Mouse (Mus musculus) forebrain, embryonic 11.5 days (tissue): ENCODE data around the gene Mterf1a. TPM values are rescaled to one million over a fixed set of nuclear protein-coding genes. Genes with fewer than 3 reads are reported as not detected.
"Not testable (repeated sequence)": the region's sequence is repeated elsewhere in the genome, so short reads cannot be mapped to it uniquely, and the experiment has no call there.

Source experiments
- ATAC-seq: fragments of 200-750 bp; cut with Nextera tagmentation; replicated peaks from 2 replicates; pipeline ENCODE4 v1.8.0; 2017; ENCODE audit warnings: moderate TSS enrichment; ENCODE audit not compliant: low FRiP score
- DNase-seq: peaks from one replicate; pipeline ENCODE4 v3.0.0-alpha.2; 2017; ENCODE audit warnings: low spot score
- H3K27ac ChIP-seq: fragments of 300-500 bp; sonication (generic); 2 replicates; pipeline ENCODE4 v1.5.1; 2014; ENCODE audit warnings: low read depth, low read length
- H3K27me3 ChIP-seq: fragments of 300-500 bp; sonication (generic); 2 replicates; pipeline ENCODE4 v1.6.1; 2014; ENCODE audit warnings: mild to moderate bottlenecking, low read length, mixed read lengths; ENCODE audit not compliant: control insufficient read depth, insufficient read depth
- H3K36me3 ChIP-seq: fragments of 300-500 bp; sonication (generic); 2 replicates; pipeline ENCODE4 v1.6.1; 2014; ENCODE audit warnings: mild to moderate bottlenecking, low read length, moderate library complexity, mixed read lengths; ENCODE audit not compliant: control insufficient read depth, insufficient read depth
- H3K4me1 ChIP-seq: fragments of 300-500 bp; sonication (generic); replicated peaks from 2 replicates; pipeline ENCODE4 v1.6.1; 2014; ENCODE audit warnings: low read length, mixed read lengths; ENCODE audit not compliant: control insufficient read depth, insufficient read depth
- H3K4me2 ChIP-seq: fragments of 300-500 bp; sonication (generic); 2 replicates; pipeline ENCODE4 v1.6.1; 2014; ENCODE audit warnings: low read depth, mild to moderate bottlenecking, low read length, moderate library complexity, mixed read lengths; ENCODE audit not compliant: severe bottlenecking
- H3K4me3 ChIP-seq: fragments of 300-500 bp; sonication (generic); 2 replicates; pipeline ENCODE4 v1.5.1; 2014; ENCODE audit warnings: low read depth, low read length
- H3K9ac ChIP-seq: fragments of 300-500 bp; sonication (generic); 2 replicates; pipeline ENCODE4 v1.6.1; 2014; ENCODE audit warnings: low read length
- H3K9me3 ChIP-seq: fragments of 300-500 bp; sonication (generic); 2 replicates; pipeline ENCODE4 v1.6.1; 2016; ENCODE audit warnings: low read length, mixed read lengths; ENCODE audit not compliant: control insufficient read depth
- WGBS: fragments of 180-500 bp; shearing (Covaris S2); extraction: QIAGEN DNeasy Blood & Tissue Kit; methylation state at CpG from one replicate; pipeline ENCODE4 v1.1.7; 2014; 5-methylcytosine and 5-hydroxymethylcytosine counted together
- polyA plus RNA-seq: library from polyadenylated mRNA; unstranded; fragments of >200 nt; fragmentation: Nextera tagmentation; extraction: Ambion mirVana; gene quantifications from 2 replicates; pipeline ENCODE4 v1.2.1, GENCODE M21; 2014

Mterf1a gene
- polyA plus RNA-seq, 1 experiment from 2014 or later, result 9.7 TPM

- Histone ChIP-seq H3K4me2 (no peak overlapping the region), H3K9ac (no peak overlapping the region), H3K27ac (no peak overlapping the region), H3K9me3 (no peaks in the 10 kb centered on the region), H3K27me3 (no peaks in the 10 kb centered on the region), H3K4me1 (peaks cover 6% of the 10 kb centered on the region), H3K4me3 (no peak overlapping the region), H3K36me3 (no peaks in the 10 kb centered on the region)
- no peak for DNase-seq
- no peak for ATAC-seq
- 89% methylated on average over 3 of the region's 3 CpGs for WGBS
Measured at GRCm38 (mm10) chr5:3931636-3932035, 37.9 kb upstream of the Mterf1a start.

- H3K4me2 ChIP-seq, result no peak overlapping the region
- H3K27me3 ChIP-seq, result no peaks in the 10 kb centered on the region
- no peak for ATAC-seq
- no peak overlapping the region for H3K4me3 ChIP-seq
- WGBS, result 72% methylated on average over 5 of the region's 5 CpGs
- no peaks in the 10 kb centered on the region for H3K36me3 ChIP-seq
- H3K9ac ChIP-seq, result no peak overlapping the region
- H3K4me1 ChIP-seq, result peaks cover 6% of the 10 kb centered on the region
- no peaks in the 10 kb centered on the region for H3K9me3 ChIP-seq
- no peak for DNase-seq
- H3K27ac ChIP-seq, result no peak overlapping the region
Measured at GRCm38 (mm10) chr5:3930760-3931159, 37.0 kb upstream of the Mterf1a start.

GRCm38 (mm10) chr5:3928690-3929046, 34.9 kb upstream of the Mterf1a start:
- H3K27ac ChIP-seq, result peak overlapping the region; percentile 93
- peak overlapping the region; percentile 89 for H3K4me3 ChIP-seq
- under 1% methylated on average over 12 of the region's 12 CpGs for WGBS
- ATAC-seq (peak; percentile 75), DNase-seq (no peak)
- H3K9ac ChIP-seq, result peak overlapping the region; percentile 98
- H3K36me3 ChIP-seq, result no peaks in the 10 kb centered on the region
- H3K4me1 ChIP-seq, result peaks cover 6% of the 10 kb centered on the region
- peak overlapping the region; percentile 45 for H3K4me2 ChIP-seq
- H3K27me3 ChIP-seq, result no peaks in the 10 kb centered on the region
- H3K9me3 ChIP-seq, result no peaks in the 10 kb centered on the region

- Histone ChIP-seq H3K4me2 (peak within 1 kb of the TSS; percentile 45), H3K36me3 (no peaks in the 10 kb centered on the region), H3K4me3 (peak within 1 kb of the TSS; percentile 89), H3K9ac (peak within 1 kb of the TSS; percentile 98), H3K4me1 (peaks cover 6% of the 10 kb centered on the region), H3K27me3 (no peaks in the 10 kb centered on the region), H3K9me3 (no peaks in the 10 kb centered on the region), H3K27ac (peak within 1 kb of the TSS; percentile 93)
- ATAC-seq, result peak; percentile 87
- WGBS, result under 1% methylated on average over 65 of the region's 82 CpGs
- peak; percentile 88 for DNase-seq
Measured at GRCm38 (mm10) chr5:3927801-3928689, 34.3 kb upstream of the Mterf1a start, which contains the start of gene Akap9. Gene Akap9, plus strand, starts transcription at chr5:3928054.

GRCm38 (mm10) chr5:3926666-3927065, 32.9 kb upstream of the Mterf1a start:
- H3K4me2 ChIP-seq, result no peak overlapping the region
- no peak overlapping the region for H3K27ac ChIP-seq
- DNase-seq, result no peak
- ATAC-seq, result no peak
- H3K9me3 ChIP-seq, result no peaks in the 10 kb centered on the region
- H3K4me1 ChIP-seq, result peaks cover 6% of the 10 kb centered on the region
- no peaks in the 10 kb centered on the region for H3K27me3 ChIP-seq
- H3K4me3 ChIP-seq, result no peak overlapping the region
- H3K36me3 ChIP-seq, result no peaks in the 10 kb centered on the region
- no peak overlapping the region for H3K9ac ChIP-seq
- WGBS, result 32% methylated on average over 4 of the region's 4 CpGs

- H3K9me3 ChIP-seq, result no peaks in the 10 kb centered on the region
- ATAC-seq, result no peak
- no peak for DNase-seq
- H3K4me1 ChIP-seq, result no peaks in the 10 kb centered on the region
- no peak overlapping the region for H3K9ac ChIP-seq
- WGBS, result 83% methylated on average over 2 of the region's 2 CpGs
- H3K4me3 ChIP-seq, result no peak overlapping the region
- H3K27ac ChIP-seq, result no peak overlapping the region
- no peak overlapping the region for H3K4me2 ChIP-seq
- H3K36me3 ChIP-seq, result no peaks in the 10 kb centered on the region
- no peaks in the 10 kb centered on the region for H3K27me3 ChIP-seq
Measured at GRCm38 (mm10) chr5:3922350-3922749, 28.6 kb upstream of the Mterf1a start.

- Histone ChIP-seq H3K27me3 (no peaks in the 10 kb centered on the region), H3K4me2 (no peak overlapping the region), H3K27ac (no peak overlapping the region), H3K4me1 (no peaks in the 10 kb centered on the region), H3K9me3 (no peaks in the 10 kb centered on the region), H3K4me3 (no peak overlapping the region), H3K36me3 (no peaks in the 10 kb centered on the region), H3K9ac (no peak overlapping the region)
- WGBS, result 65% methylated on average over 2 of the region's 2 CpGs
- ATAC-seq (no peak), DNase-seq (no peak)
Measured at GRCm38 (mm10) chr5:3905471-3905870, 11.7 kb upstream of the Mterf1a start.

GRCm38 (mm10) chr5:3894294-3894619, 524 bp upstream of the Mterf1a start:
- not testable (repeated sequence) for H3K27me3 ChIP-seq, ATAC-seq, H3K4me2 ChIP-seq, H3K4me1 ChIP-seq, H3K27ac ChIP-seq, H3K9me3 ChIP-seq, DNase-seq, H3K36me3 ChIP-seq, H3K4me3 ChIP-seq, H3K9ac ChIP-seq
- WGBS, result 95% methylated on average over 4 of the region's 4 CpGs

- Histone ChIP-seq H3K9me3 (no peaks in the 10 kb centered on the region), H3K27ac (no peak overlapping the region), H3K4me3 (no peak overlapping the region), H3K4me2 (no peak overlapping the region), H3K36me3 (no peaks in the 10 kb centered on the region), H3K4me1 (no peaks in the 10 kb centered on the region), H3K9ac (no peak overlapping the region), H3K27me3 (no peaks in the 10 kb centered on the region)
- ATAC-seq (no peak), DNase-seq (no peak)
Measured at GRCm38 (mm10) chr5:3889201-3889600, 4.5 kb downstream of the Mterf1a start.
